In genomic region chr2:33436035-33436580, GRCm38 (mm10) we compare ENCODE assay signal across 8 mouse cellular contexts. TPM values are rescaled to one million over a fixed set of nuclear protein-coding genes. Genes with fewer than 3 reads are reported as not detected.
DNase-seq lines count a peak whose midpoint lies in the region; ATAC-seq lines count a peak whose summit lies in the region.

No protein-coding gene starts in this region.

- H3K9ac ChIP-seq in intestine, embryonic 16.5 days (ENCODE audit: low read depth, low read length): peak overlapping the region; percentile 56
- peak overlapping the region; percentile 29; the same call in 1 of the 2 replicates for H3K9ac ChIP-seq in midbrain, embryonic 14.5 days (replicated peaks; ENCODE audit: low read length)

- H3K27ac ChIP-seq in embryonic facial prominence, embryonic 10.5 days (replicated peaks): peak overlapping the region; percentile 31
- H3K27ac ChIP-seq in intestine, embryonic 16.5 days (ENCODE audit: low read length): peak overlapping the region; percentile 10; the same call in 1 of the 2 replicates
- H3K27ac ChIP-seq in midbrain, embryonic 14.5 days (replicated peaks; ENCODE audit: low read depth, low read length): peak overlapping the region; percentile 45

- WGBS in embryonic facial prominence, embryonic 10.5 days: 6% methylated on average over 16 of the region's 16 CpGs
- 5% methylated on average over 16 of the region's 16 CpGs for WGBS in intestine, embryonic 16.5 days
- WGBS in midbrain, embryonic 14.5 days: 3% methylated on average over 16 of the region's 16 CpGs

- H3K27me3 ChIP-seq in embryonic facial prominence, embryonic 10.5 days (replicated peaks; ENCODE audit: low read depth, poor library complexity, severe bottlenecking): peaks cover 58% of the 10 kb centered on the region
- H3K27me3 ChIP-seq in intestine, embryonic 16.5 days (replicated peaks; ENCODE audit: control insufficient read depth, insufficient read depth, low read length): no peaks in the 10 kb centered on the region
- H3K27me3 ChIP-seq in midbrain, embryonic 14.5 days (ENCODE audit: control insufficient read depth, insufficient read depth, low read length): no peaks in the 10 kb centered on the region

- DNase-seq in heart, adult 11 months: peak; percentile 92
- no peak for DNase-seq in heart, postnatal 25 days (ENCODE audit: low spot score)
- peak; percentile 56 for DNase-seq in embryonic facial prominence, embryonic 10.5 days (ENCODE audit: low spot score)
- peak; percentile 53 for DNase-seq in midbrain, embryonic 14.5 days
- DNase-seq in urinary bladder, adult 2 months (ENCODE audit: low spot score): no peak
- DNase-seq in urinary bladder, postnatal 4 days (ENCODE audit: low spot score in 2 of 2): no peak
- no peak for DNase-seq in gastrocnemius, postnatal 25 days

- H3K9me3 ChIP-seq in embryonic facial prominence, embryonic 10.5 days: no peaks in the 10 kb centered on the region
- H3K9me3 ChIP-seq in intestine, embryonic 16.5 days (ENCODE audit: control insufficient read depth, low read length): no peaks in the 10 kb centered on the region
- no peaks in the 10 kb centered on the region for H3K9me3 ChIP-seq in midbrain, embryonic 14.5 days (ENCODE audit: control insufficient read depth, low read length)

- no peak for ATAC-seq in intestine, embryonic 16.5 days
- no peak for ATAC-seq in midbrain, embryonic 14.5 days (ENCODE audit: low FRiP score, low TSS enrichment)

- H3K4me3 ChIP-seq in embryonic facial prominence, embryonic 10.5 days: peak overlapping the region; percentile 45
- H3K4me3 ChIP-seq in intestine, embryonic 16.5 days (ENCODE audit: low read length): no peak overlapping the region; the same call in 1 of the 2 replicates
- peak overlapping the region; percentile 15; the same call in 1 of the 2 replicates for H3K4me3 ChIP-seq in midbrain, embryonic 14.5 days (replicated peaks; ENCODE audit: low read depth, low read length)

- H3K4me2 ChIP-seq in intestine, embryonic 16.5 days (ENCODE audit: low read depth, low read length): peak overlapping the region; percentile 42
- peak overlapping the region; percentile 51 for H3K4me2 ChIP-seq in midbrain, embryonic 14.5 days (ENCODE audit: low read length)

- peaks cover 61% of the 10 kb centered on the region for H3K4me1 ChIP-seq in embryonic facial prominence, embryonic 10.5 days
- peaks cover 8% of the 10 kb centered on the region for H3K4me1 ChIP-seq in intestine, embryonic 16.5 days (ENCODE audit: control insufficient read depth, insufficient read depth, low read length)
- peaks cover 20% of the 10 kb centered on the region for H3K4me1 ChIP-seq in midbrain, embryonic 14.5 days (ENCODE audit: control insufficient read depth, insufficient read depth, low read length)

- no peaks in the 10 kb centered on the region for H3K36me3 ChIP-seq in embryonic facial prominence, embryonic 10.5 days (replicated peaks)
- H3K36me3 ChIP-seq in intestine, embryonic 16.5 days (ENCODE audit: control insufficient read depth, insufficient read depth, low read length): no peaks in the 10 kb centered on the region
- no peaks in the 10 kb centered on the region for H3K36me3 ChIP-seq in midbrain, embryonic 14.5 days (ENCODE audit: control insufficient read depth, insufficient read depth, low read length)

- intact Hi-C loops in heart, postnatal 25 days (cut with DNase I): no loop called here

RNA-seq across cellular contexts. Expression of gene Zbtb34, which starts 5.0 kb away (rescaled TPM):
- total RNA-seq in heart, postnatal 25 days (2021): 1 to 10 TPM; 8.0 to 8.3 TPM
- 7.4 and 7.5 TPM in 2 replicates for polyA plus RNA-seq in embryonic facial prominence, embryonic 10.5 days (2016; fragmentation: Nextera tagmentation; extraction: Ambion mirVana)
- polyA plus RNA-seq in intestine, embryonic 16.5 days (2015; fragmentation: Nextera tagmentation; extraction: Ambion mirVana): 2.8 and 3.9 TPM in 2 replicates
- 5.6 and 9.2 TPM in 2 replicates for polyA plus RNA-seq in midbrain, embryonic 14.5 days (2014; fragmentation: Nextera tagmentation; extraction: Ambion mirVana)
- polyA plus RNA-seq in urinary bladder, adult 2 months (2012; rRNA removed): 9.5 and 9.7 TPM in 2 replicates
- 1 to 10 TPM; 3.5 to 4.4 TPM for total RNA-seq in gastrocnemius, postnatal 25 days (2021)

RNA-seq across cellular contexts. Expression of gene Zbtb43, which starts 32.3 kb away (rescaled TPM):
- 10 to 100 TPM; 21.3 to 24.2 TPM for total RNA-seq in heart, postnatal 25 days (2021)
- 20.8 and 23.9 TPM in 2 replicates for polyA plus RNA-seq in embryonic facial prominence, embryonic 10.5 days (2016; fragmentation: Nextera tagmentation; extraction: Ambion mirVana)
- polyA plus RNA-seq in intestine, embryonic 16.5 days (2015; fragmentation: Nextera tagmentation; extraction: Ambion mirVana): 10.8 and 13.5 TPM in 2 replicates
- polyA plus RNA-seq in midbrain, embryonic 14.5 days (2014; fragmentation: Nextera tagmentation; extraction: Ambion mirVana): 29.9 and 33.0 TPM in 2 replicates
- 13.9 and 16.2 TPM in 2 replicates for polyA plus RNA-seq in urinary bladder, adult 2 months (2012; rRNA removed)
- total RNA-seq in gastrocnemius, postnatal 25 days (2021): 10 to 100 TPM; 11.8 to 13.1 TPM

Comparison
In these comparisons a context has a peak if more than half of its experiments do, and no peak if none do; other contexts are left out.
1. DNase-seq: peak in heart, adult 11 months (single experiment), embryonic facial prominence, embryonic 10.5 days (single experiment) and midbrain, embryonic 14.5 days (single experiment); none in heart, postnatal 25 days (single experiment), urinary bladder, adult 2 months (single experiment), urinary bladder, postnatal 4 days (0 of 2) and gastrocnemius, postnatal 25 days (single experiment).
2. Peak in every context shown above with its lines, with median percentiles within 50 percentile points of each other: H3K27ac ChIP-seq.